Mouse (Mus musculus) macrophage (primary cell): ENCODE results near the gene Vps4a. TPM values are rescaled to one million over a fixed set of nuclear protein-coding genes. Genes with fewer than 3 reads are reported as not detected.

Source experiments
- H3K27ac ChIP-seq: fragments of 350-480 bp; formaldehyde crosslinking; 2 replicates; pipeline ENCODE4 v1.9.0; 2021
- H3K36me3 ChIP-seq: fragments of 350-480 bp; formaldehyde crosslinking; 2 replicates; pipeline ENCODE4 v1.9.0; 2021; ENCODE audit errors: inconsistent target
- H3K4me3 ChIP-seq: fragments of 350-480 bp; formaldehyde crosslinking; 2 replicates; pipeline ENCODE4 v1.9.0; 2021; ENCODE audit errors: inconsistent target
- H3K79me2 ChIP-seq: fragments of 350-480 bp; formaldehyde crosslinking; 2 replicates; pipeline ENCODE4 v1.9.0; 2021; ENCODE audit errors: inconsistent target
- WGBS: methylation state at CpG from one replicate; pipeline ENCODE4 v1.1.7; 2026; ENCODE audit warnings: inconsistent platforms; ENCODE audit not compliant: missing documents; 5-methylcytosine and 5-hydroxymethylcytosine counted together
- polyA plus RNA-seq: library from polyadenylated mRNA; stranded (reverse); fragments of 250-400 nt; gene quantifications from 3 replicates; pipeline ENCODE4 v1.2.4, GENCODE M21; 2018; ENCODE audit warnings: inconsistent platforms

The Vps4a gene
- polyA plus RNA-seq, 1 experiment from 2014 or later, result 40.7 TPM

GRCm38 (mm10) chr8:107065511-107066496 is 34.8 kb downstream of the Vps4a start, which contains the start of gene Tmed6:
TSS of gene Tmed6 (minus strand) at chr8:107065644.
- Histone ChIP-seq H3K36me3 (no peaks in the 10 kb centered on the region), H3K4me3 (no peak within 1 kb of the TSS), H3K27ac (no peak within 1 kb of the TSS), H3K79me2 (no peaks in the 10 kb centered on the region)
- 64% methylated on average over 16 of the region's 17 CpGs for WGBS

DNA sequence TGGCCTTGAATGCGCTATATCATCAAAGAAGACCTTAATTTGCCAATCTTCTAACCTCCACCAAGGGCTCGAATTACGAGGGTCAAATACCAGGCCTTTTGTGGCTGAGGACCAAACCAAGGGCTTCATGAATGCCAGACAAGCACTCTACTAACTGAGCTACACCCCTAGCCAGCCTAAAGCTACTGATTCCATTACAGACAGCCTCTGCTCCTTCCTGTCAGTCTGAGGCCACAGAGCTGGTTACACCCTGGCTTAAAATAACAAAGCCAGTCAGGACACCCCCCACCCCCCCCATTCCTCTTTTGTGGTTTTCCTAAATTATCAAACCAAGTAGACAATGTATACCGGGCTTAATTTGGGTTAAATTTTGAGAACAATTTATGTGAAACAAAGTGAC is 42.7 kb downstream of the Vps4a start:
- Histone ChIP-seq H3K79me2 (no peaks in the 10 kb centered on the region), H3K27ac (no peak overlapping the region), H3K4me3 (no peak overlapping the region), H3K36me3 (peaks cover 32% of the 10 kb centered on the region)
- 78% methylated on average over 4 of the region's 4 CpGs for WGBS

GRCm38 (mm10) chr8:107074128-107074527 is 43.1 kb downstream of the Vps4a start:
- no peaks in the 10 kb centered on the region for H3K79me2 ChIP-seq
- H3K4me3 ChIP-seq, result no peak overlapping the region
- H3K36me3 ChIP-seq, result peaks cover 34% of the 10 kb centered on the region
- 90% methylated on average over 1 of the region's 1 CpGs for WGBS
- H3K27ac ChIP-seq, result no peak overlapping the region

GRCm38 (mm10) chr8:107076239-107076888 is 45.3 kb downstream of the Vps4a start:
- Histone ChIP-seq H3K4me3 (no peak overlapping the region), H3K36me3 (peaks cover 44% of the 10 kb centered on the region), H3K79me2 (no peaks in the 10 kb centered on the region), H3K27ac (no peak overlapping the region)
- 90% methylated on average over 7 of the region's 7 CpGs for WGBS

DNA sequence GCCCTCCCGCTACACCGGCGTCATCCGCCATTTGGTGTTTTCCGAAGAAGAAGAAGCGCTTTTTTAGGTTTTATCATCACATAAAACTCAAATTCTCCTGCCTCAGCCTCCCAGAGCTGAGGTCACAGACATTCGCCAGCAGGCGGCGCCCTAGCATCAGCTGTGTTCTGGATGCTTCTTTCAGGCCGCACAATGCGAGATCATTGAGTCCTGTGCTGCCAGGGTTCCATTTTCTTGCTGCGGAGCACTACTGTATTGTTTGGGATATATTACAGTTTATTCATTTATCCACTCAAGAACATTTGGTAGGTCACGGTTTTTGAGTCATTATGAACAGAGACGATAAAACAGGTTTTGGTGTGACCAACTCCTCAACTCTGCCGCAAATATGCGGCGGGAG is 54.3 kb downstream of the Vps4a start:
- 97% methylated on average over 17 of the region's 17 CpGs for WGBS
- H3K79me2 ChIP-seq, result peaks cover 43% of the 10 kb centered on the region
- H3K4me3 ChIP-seq, result no peak overlapping the region
- no peak overlapping the region for H3K27ac ChIP-seq
- peaks cover 21% of the 10 kb centered on the region for H3K36me3 ChIP-seq

DNA sequence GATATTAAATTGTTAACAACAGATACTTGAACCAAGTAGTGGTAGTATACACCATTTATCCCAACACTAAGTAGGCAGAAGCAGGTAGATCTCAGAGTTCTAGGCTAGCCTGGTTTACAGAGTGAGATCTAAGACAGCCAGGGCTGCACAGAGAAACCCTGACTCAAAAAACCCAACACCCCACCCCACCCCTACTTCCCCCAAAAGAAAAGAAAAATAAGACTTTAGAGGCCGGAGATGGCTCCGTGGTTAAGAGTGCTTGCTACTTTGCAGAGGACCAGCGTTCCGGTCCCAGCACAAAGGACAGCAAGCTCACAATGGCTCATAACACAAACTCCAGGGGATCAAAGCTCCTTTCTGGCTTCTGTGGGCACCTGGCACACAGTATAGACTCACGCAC is 55.0 kb downstream of the Vps4a start:
- Histone ChIP-seq H3K27ac (no peak overlapping the region), H3K36me3 (peaks cover 21% of the 10 kb centered on the region; the same call in 1 of the 2 replicates), H3K4me3 (no peak overlapping the region), H3K79me2 (peaks cover 50% of the 10 kb centered on the region)
- WGBS, result 89% methylated on average over 5 of the region's 5 CpGs

- WGBS, result 90% methylated on average over 4 of the region's 5 CpGs
- Histone ChIP-seq H3K79me2 (peaks cover 75% of the 10 kb centered on the region), H3K27ac (no peak overlapping the region), H3K36me3 (peaks cover 13% of the 10 kb centered on the region; the same call in 1 of the 2 replicates), H3K4me3 (no peak overlapping the region)
Observed at GRCm38 (mm10) chr8:107088526-107089063, 57.6 kb downstream of the Vps4a start.

- H3K27ac ChIP-seq, result no peak overlapping the region
- no peak overlapping the region for H3K4me3 ChIP-seq
- H3K79me2 ChIP-seq, result peaks cover 93% of the 10 kb centered on the region
- peaks cover 13% of the 10 kb centered on the region; the same call in 1 of the 2 replicates for H3K36me3 ChIP-seq
- 86% methylated on average over 7 of the region's 7 CpGs for WGBS
Observed at GRCm38 (mm10) chr8:107090531-107090930, 59.5 kb downstream of the Vps4a start.

Other genes with a start within 250 kb of the Vps4a start
- gene Has3, start 161.0 kb upstream of the Vps4a start, polyA plus RNA-seq, result 0.22 TPM in 1 of 3 replicates, not detected in the others
- 10.0 to 27.2 TPM (median 15.8 TPM) in 3 replicates for gene Utp4, start 137.6 kb upstream of the Vps4a start, polyA plus RNA-seq
- gene Sntb2, start 95.5 kb upstream of the Vps4a start, polyA plus RNA-seq, result 7.2 to 10.1 TPM (median 8.4 TPM) in 3 replicates
- gene Pdf, start 17.4 kb downstream of the Vps4a start, polyA plus RNA-seq, result 8.2 to 21.8 TPM (median 10.7 TPM) in 3 replicates
- 19.3 to 23.9 TPM (median 20.0 TPM) in 3 replicates for gene Cog8, start 25.5 kb downstream of the Vps4a start, polyA plus RNA-seq
- 17.4 to 38.4 TPM (median 26.7 TPM) in 3 replicates for gene Nip7, start 25.7 kb downstream of the Vps4a start, polyA plus RNA-seq
- gene Tmed6, start 34.4 kb downstream of the Vps4a start, polyA plus RNA-seq, result not detected in 3 replicates
- gene Terf2, start 65.3 kb downstream of the Vps4a start, polyA plus RNA-seq, result 14.2 to 26.8 TPM (median 18.9 TPM) in 3 replicates
- 54.2 to 89.4 TPM (median 60.7 TPM) in 3 replicates for gene Cyb5b, start 119.4 kb downstream of the Vps4a start, polyA plus RNA-seq